Mouse (Mus musculus): ENCODE results near the gene Trmt1l. TPM values are rescaled to one million over a fixed set of nuclear protein-coding genes. Genes with fewer than 3 reads are reported as not detected.

Gene Trmt1l
- total and polyA plus RNA-seq, 3 experiments, result 20.9 to 23.7 (median 21.8) TPM

DNA sequence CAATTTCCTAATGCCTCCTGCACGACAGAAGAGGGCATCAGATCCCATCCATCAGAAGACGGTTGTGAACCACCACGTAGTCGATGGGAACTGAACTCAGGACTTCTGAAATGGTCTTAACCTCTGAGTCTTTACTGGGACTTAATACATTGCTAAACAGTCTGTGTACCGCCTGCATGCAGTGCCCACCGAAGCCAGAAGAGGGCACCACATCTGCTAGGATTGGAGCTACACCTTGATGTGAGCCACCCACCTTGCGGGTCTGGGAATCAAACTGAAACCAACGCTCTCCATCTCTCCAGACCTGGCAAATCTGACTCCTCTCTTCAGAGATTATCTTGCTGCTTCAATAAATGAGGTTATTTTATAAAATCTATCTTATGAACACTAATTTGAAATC, 68.7 kb downstream of the Trmt1l start:
- Histone ChIP-seq H3K9ac (ENCODE audit: insufficient read depth, low read depth) (no peak overlapping the region), H3K4me1 (ENCODE audit: control insufficient read depth in 1 of 2, insufficient read depth in 2 of 2) (peaks cover 3 to 48% of the 10 kb centered on the region in 2 experiments; a peak in 2 of 4 replicates), H3K4me2 (ENCODE audit: insufficient read depth, low read depth, poor library complexity, severe bottlenecking) (no peak overlapping the region), H3K36me3 (replicated peaks in 1 of 2; ENCODE audit: control insufficient read depth in 1 of 2, insufficient read depth in 1 of 2, low read length in 1 of 2) (peaks cover 0 to 17% of the 10 kb centered on the region in 2 experiments), H3K4me3 (replicated peaks in 1 of 3; ENCODE audit: low read depth in 2 of 3, low read length in 2 of 3, poor library complexity in 1 of 3) (no peak overlapping the region), H3K9me3 (replicated peaks; ENCODE audit: low read length) (no peaks in the 10 kb centered on the region), H3K79me2 (replicated peaks; ENCODE audit: control insufficient read depth, extremely low read depth, insufficient read depth, poor library complexity, severe bottlenecking) (peaks cover 64% of the 10 kb centered on the region), H3K27ac (ENCODE audit: insufficient read depth, low read depth) (no peak overlapping the region), H3K27me3 (replicated peaks) (peaks cover 3% of the 10 kb centered on the region)
- in situ Hi-C loops (cut with MboI; ENCODE audit: low pct_ligation_motif_present, low pct_unique_long_range_greater_than_20kb, low sequenced_read_pairs), result no loop called here
- dilution Hi-C loops (cut with MboI; ENCODE audit: extremely low pct_ligation_motif_present, extremely low pct_unique_long_range_greater_than_20kb, low sequenced_read_pairs), result no loop called here
- peak; percentile 47 for DNase-seq (ENCODE audit: extremely low read depth)
- TF ChIP-seq KAT2A (IDR thresholded peaks at IDR 0.05; ENCODE audit: insufficient replicate concordance, low read length) (no peak), MAX (IDR thresholded peaks at IDR 0.05; ENCODE audit: low read length) (no peak), CHD1 (IDR thresholded peaks at IDR 0.05; ENCODE audit: low read depth, low read length) (no peak), MXI1 (IDR thresholded peaks at IDR 0.05; ENCODE audit: low read depth, low read length) (no peak), CHD2 (IDR thresholded peaks at IDR 0.05; ENCODE audit: low read length) (no peak), UBTF (IDR thresholded peaks at IDR 0.05; ENCODE audit: low read depth, low read length) (no peak), SMC3 (IDR thresholded peaks at IDR 0.05; ENCODE audit: low read depth, low read length) (0 out of 2 replicates have a peak, but pooled peaks have one; percentile 5), MAZ (IDR thresholded peaks at IDR 0.05; ENCODE audit: low read depth, low read length) (no peak), SIN3A (IDR thresholded peaks at IDR 0.05; ENCODE audit: low read length) (no peak), E2F4 (IDR thresholded peaks at IDR 0.05; ENCODE audit: insufficient replicate concordance, low read depth, low read length) (no peak), JUND (conservative IDR thresholded peaks at IDR 0.05; ENCODE audit: low read depth, low read length) (no peak), RAD21 (IDR thresholded peaks at IDR 0.05; ENCODE audit: low read depth, low read length) (peak; percentile 2), ETS1 (conservative IDR thresholded peaks at IDR 0.05; ENCODE audit: low read depth, low read length) (no peak), CTCF (conservative IDR thresholded peaks at IDR 0.05 in 1 of 2, IDR thresholded peaks at IDR 0.05 in 1 of 2; ENCODE audit: low read depth in 2 of 2, low read length in 2 of 2) (peak; percentile 53 to 73), ZNF384 (IDR thresholded peaks at IDR 0.05; ENCODE audit: low read depth, low read length) (no peak), POLR2A (IDR thresholded peaks at IDR 0.05; ENCODE audit: low read depth, low read length) (no peak), EP300 (IDR thresholded peaks at IDR 0.05; ENCODE audit: low read length) (no peak), POLR2AphosphoS2 (IDR thresholded peaks at IDR 0.05; ENCODE audit: low read depth, low read length) (no peak)

DNA sequence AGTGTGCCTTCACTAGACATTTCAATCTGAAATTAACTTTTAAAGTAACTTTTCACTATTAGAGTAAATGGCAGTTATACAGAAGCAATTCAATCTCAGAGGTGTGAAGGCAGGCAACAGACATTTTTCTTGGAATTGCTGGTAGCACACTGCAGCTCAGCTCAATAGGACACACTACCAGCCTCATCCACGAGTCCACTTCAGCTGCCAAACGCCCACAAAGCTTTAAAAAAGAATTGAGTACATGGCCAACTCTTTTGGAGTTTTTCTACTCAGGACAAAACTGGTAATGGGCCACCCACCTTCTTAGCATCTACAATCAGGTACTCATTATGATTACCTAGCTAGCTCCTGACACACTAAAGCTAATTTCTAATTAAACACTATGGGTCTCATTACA, 69.6 kb downstream of the Trmt1l start:
- dilution Hi-C loops (cut with MboI; ENCODE audit: extremely low pct_ligation_motif_present, extremely low pct_unique_long_range_greater_than_20kb, low sequenced_read_pairs), result no loop called here
- in situ Hi-C loops (cut with MboI; ENCODE audit: low pct_ligation_motif_present, low pct_unique_long_range_greater_than_20kb, low sequenced_read_pairs), result no loop called here
- Histone ChIP-seq H3K9me3 (replicated peaks; ENCODE audit: low read length) (no peaks in the 10 kb centered on the region), H3K4me1 (ENCODE audit: control insufficient read depth in 1 of 2, insufficient read depth in 2 of 2) (peaks cover 3 to 42% of the 10 kb centered on the region in 2 experiments; a peak in 2 of 4 replicates), H3K9ac (ENCODE audit: insufficient read depth, low read depth) (no peak overlapping the region), H3K79me2 (replicated peaks; ENCODE audit: control insufficient read depth, extremely low read depth, insufficient read depth, poor library complexity, severe bottlenecking) (peaks cover 60% of the 10 kb centered on the region), H3K36me3 (replicated peaks in 1 of 2; ENCODE audit: control insufficient read depth in 1 of 2, insufficient read depth in 1 of 2, low read length in 1 of 2) (peaks cover 0 to 17% of the 10 kb centered on the region in 2 experiments), H3K27ac (ENCODE audit: insufficient read depth, low read depth) (no peak overlapping the region), H3K4me2 (ENCODE audit: insufficient read depth, low read depth, poor library complexity, severe bottlenecking) (no peak overlapping the region; the same call in 1 of the 2 replicates), H3K27me3 (replicated peaks) (peaks cover 3% of the 10 kb centered on the region), H3K4me3 (replicated peaks in 1 of 3; ENCODE audit: low read depth in 2 of 3, low read length in 2 of 3, poor library complexity in 1 of 3) (no peak overlapping the region)
- TF ChIP-seq NELFE (IDR thresholded peaks at IDR 0.05; ENCODE audit: low read depth, low read length) (no peak), GABPA (IDR thresholded peaks at IDR 0.05; ENCODE audit: insufficient replicate concordance, low read depth, low read length) (no peak), MAX (IDR thresholded peaks at IDR 0.05; ENCODE audit: low read length) (no peak), JUND (conservative IDR thresholded peaks at IDR 0.05; ENCODE audit: low read depth, low read length) (no peak), RAD21 (IDR thresholded peaks at IDR 0.05; ENCODE audit: low read depth, low read length) (no peak), MXI1 (IDR thresholded peaks at IDR 0.05; ENCODE audit: low read depth, low read length) (no peak), UBTF (IDR thresholded peaks at IDR 0.05; ENCODE audit: low read depth, low read length) (no peak), CTCF (conservative IDR thresholded peaks at IDR 0.05 in 1 of 2, IDR thresholded peaks at IDR 0.05 in 1 of 2; ENCODE audit: low read depth in 2 of 2, low read length in 2 of 2) (no peak), JUN (IDR thresholded peaks at IDR 0.05; ENCODE audit: insufficient read depth, low read depth, low read length) (no peak), E2F4 (IDR thresholded peaks at IDR 0.05; ENCODE audit: insufficient replicate concordance, low read depth, low read length) (no peak), CHD2 (IDR thresholded peaks at IDR 0.05; ENCODE audit: low read length) (no peak), ZMIZ1 (IDR thresholded peaks at IDR 0.05; ENCODE audit: low read depth, low read length) (no peak)
- DNase-seq (ENCODE audit: extremely low read depth), result no peak
